Mouse (Mus musculus) adrenal gland, postnatal 4 days (tissue): ENCODE measurements at regions not wholly inside any gene's neighbourhood (a gene's known extent, or its start where the extent isn't known, plus 50 kb on each side); places are given as distances from the start of the nearest gene placed in this dataset. TPM values are rescaled to one million over a fixed set of nuclear protein-coding genes. Genes with fewer than 3 reads are reported as not detected.
"Not testable (repeated sequence)": the region's sequence is repeated elsewhere in the genome, so short reads cannot be mapped to it uniquely, and the experiment has no call there.

Source experiments
- DNase-seq, 2 experiments: peaks; one replicate each; pipeline ENCODE4 v3.0.0; 2021 to 2022; ENCODE audit warnings: low spot score in 2 of 2, mixed read lengths in 2 of 2
- microRNA-seq: library from miRNA; unstranded; fragments of <30 nt; microRNA quantifications from one replicate; pipeline ENCODE4 v1.2.0, GENCODE M21; 2021

DNA sequence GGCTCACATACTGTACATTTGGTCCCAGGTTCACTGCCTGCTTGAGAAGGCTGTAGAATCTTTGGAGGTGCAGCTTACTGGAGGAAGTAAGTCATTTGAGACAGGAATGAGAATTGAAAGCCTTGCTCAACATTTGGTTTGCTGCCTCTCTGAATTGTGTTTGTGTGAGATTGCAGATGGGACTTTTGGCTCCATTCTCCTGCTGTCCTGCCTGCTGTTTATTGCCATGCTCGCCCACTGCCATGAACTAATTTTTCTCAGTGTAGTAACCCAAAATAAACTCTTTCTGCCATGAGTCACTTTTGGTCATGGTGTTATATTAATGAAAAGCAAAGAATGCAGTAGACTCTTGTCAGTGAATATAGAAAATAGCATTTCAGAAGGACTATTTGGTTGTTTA is 368.1 kb downstream of the Gm8797 start:
- no peak for DNase-seq

GRCm38 (mm10) chr3:6135754-6136153 is 385.1 kb downstream of the Gm8797 start:
- DNase-seq: not testable (repeated sequence)

GRCm38 (mm10) chr3:6137374-6137773 is 386.8 kb downstream of the Gm8797 start:
- DNase-seq: no peak

- no peak for DNase-seq
These were observed 423.2 kb downstream of the Gm8797 start for GRCm38 (mm10) chr3:6173775-6174174.

- DNase-seq: no peak
These were observed 431.9 kb downstream of the Gm8797 start for GRCm38 (mm10) chr3:6182533-6182932.

DNA sequence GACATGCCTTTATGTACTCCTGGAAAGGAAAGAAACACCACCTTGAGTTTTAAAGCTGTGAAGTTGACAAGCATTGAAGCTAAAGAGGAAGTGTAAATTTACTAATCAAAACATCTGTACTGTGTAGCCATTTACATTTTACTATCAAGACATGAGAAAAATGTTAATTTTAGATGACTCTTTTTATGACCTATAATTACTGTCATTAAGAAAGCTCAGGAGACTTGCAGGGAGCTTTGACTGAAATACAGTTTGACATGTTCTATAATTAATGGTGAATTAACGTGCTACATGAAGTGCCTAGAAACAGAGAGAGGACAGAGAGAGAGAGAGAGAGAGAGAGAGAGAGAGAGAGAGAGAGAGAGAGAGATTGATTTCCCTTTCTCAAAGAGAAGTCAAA is 432.8 kb downstream of the Gm8797 start:
- no peak for DNase-seq

DNA sequence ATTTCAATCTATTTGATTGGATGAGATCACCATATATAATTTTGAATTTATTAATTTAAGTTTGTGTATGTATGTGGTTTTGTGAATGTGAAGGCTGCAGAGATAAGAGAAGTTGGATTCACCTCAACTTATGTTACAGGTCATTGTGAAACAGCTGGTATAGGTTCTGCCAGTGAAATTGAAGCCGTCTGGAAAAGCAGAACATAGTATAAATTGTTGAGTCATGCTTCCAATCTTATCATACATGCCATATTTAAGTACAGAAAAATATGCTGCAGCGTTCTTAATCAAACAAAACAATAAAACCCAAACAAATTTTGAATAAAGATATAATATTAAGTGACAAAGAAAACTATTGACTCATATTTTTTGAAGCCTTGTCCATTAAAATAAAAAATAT is 415.6 kb downstream of the 1700008P02Rik start:
- no peak for DNase-seq

GRCm38 (mm10) chr3:6228685-6229084 is 391.6 kb downstream of the 1700008P02Rik start:
- no peak for DNase-seq

Small RNA genes lying in the stretch of these regions (microRNA-seq; reads per million reads assigned to microRNA genes)
- gene Gm25144 (not detected), gene Gm25352 (not detected)
